8 mouse cellular contexts compared by ENCODE assay signal in the genomic region with DNA sequence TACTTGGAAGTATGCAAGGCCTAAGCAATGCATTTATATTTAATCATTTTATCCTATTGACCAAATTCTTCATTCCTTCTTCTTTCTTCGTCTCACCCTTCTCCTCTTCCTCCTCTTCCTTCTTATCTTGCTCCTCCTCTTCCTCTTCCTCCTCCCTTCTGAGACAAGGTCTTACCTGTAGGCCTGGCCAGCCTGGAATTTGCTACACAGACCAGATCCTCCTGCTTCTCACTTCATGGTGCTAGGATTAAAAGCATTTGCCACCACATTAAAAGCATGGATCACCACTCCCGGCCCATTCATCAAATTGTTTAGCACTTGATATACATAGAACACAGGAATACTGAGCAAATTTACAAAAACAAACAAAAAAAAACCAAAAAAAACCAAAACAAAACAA. TPM values are rescaled to one million over a fixed set of nuclear protein-coding genes. Genes with fewer than 3 reads are reported as not detected.
DNase-seq lines count a peak whose midpoint lies in the region; ATAC-seq lines count a peak whose summit lies in the region.

No protein-coding gene starts in this region.

- no peak for DNase-seq in kidney, adult 11 months
- no peak for DNase-seq in embryonic facial prominence, embryonic 10.5 days (ENCODE audit: low spot score)
- peak; percentile 44 for DNase-seq in induced T-regulatory cell, adult 2 months (ENCODE audit: low read depth)
- no peak for DNase-seq in adrenal gland, postnatal 14 days
- DNase-seq in layer of hippocampus, adult 11-12 months (ENCODE audit: low spot score), result no peak
- no peak for DNase-seq in urinary bladder, postnatal 25 days (ENCODE audit: low spot score)

- peak overlapping the region; percentile 55 for H3K4me2 ChIP-seq in kidney, embryonic 14.5 days (replicated peaks; ENCODE audit: low read depth, low read length)
- peak overlapping the region; percentile 93 for H3K4me2 ChIP-seq in midbrain, embryonic 16.5 days (ENCODE audit: low read length)

- peak overlapping the region; percentile 99 for H3K27ac ChIP-seq in kidney, embryonic 14.5 days (ENCODE audit: low read depth, low read length)
- peak overlapping the region; percentile 98 for H3K27ac ChIP-seq in embryonic facial prominence, embryonic 10.5 days (replicated peaks)
- no peak overlapping the region for H3K27ac ChIP-seq in midbrain, embryonic 16.5 days (ENCODE audit: low read length)

- H3K27me3 ChIP-seq in kidney, embryonic 14.5 days (ENCODE audit: control insufficient read depth, insufficient read depth, low read length), result no peaks in the 10 kb centered on the region
- H3K27me3 ChIP-seq in embryonic facial prominence, embryonic 10.5 days (replicated peaks; ENCODE audit: low read depth, poor library complexity, severe bottlenecking), result no peaks in the 10 kb centered on the region
- H3K27me3 ChIP-seq in midbrain, embryonic 16.5 days (ENCODE audit: control insufficient read depth, insufficient read depth, low read depth, low read length), result no peaks in the 10 kb centered on the region; the same call in 1 of the 2 replicates

- peaks cover 14% of the 10 kb centered on the region for H3K4me1 ChIP-seq in kidney, embryonic 14.5 days (ENCODE audit: control insufficient read depth, insufficient read depth, low read length)
- H3K4me1 ChIP-seq in embryonic facial prominence, embryonic 10.5 days, result peaks cover 24% of the 10 kb centered on the region
- peaks cover 8% of the 10 kb centered on the region for H3K4me1 ChIP-seq in midbrain, embryonic 16.5 days (ENCODE audit: control insufficient read depth, insufficient read depth, low read length)

- WGBS in kidney, embryonic 14.5 days, result 46% methylated on average over 2 of the region's 2 CpGs
- 46% methylated on average over 2 of the region's 2 CpGs for WGBS in embryonic facial prominence, embryonic 10.5 days
- 47% methylated on average over 2 of the region's 2 CpGs for WGBS in midbrain, embryonic 16.5 days

- H3K9ac ChIP-seq in kidney, embryonic 14.5 days (ENCODE audit: low read depth, low read length), result peak overlapping the region; percentile 87; the same call in 1 of the 2 replicates
- no peak overlapping the region for H3K9ac ChIP-seq in midbrain, embryonic 16.5 days (ENCODE audit: low read depth, low read length)

- ATAC-seq in kidney, embryonic 14.5 days (ENCODE audit: low FRiP score, low TSS enrichment), result no peak
- no peak for ATAC-seq in midbrain, embryonic 16.5 days

- no peaks in the 10 kb centered on the region for H3K36me3 ChIP-seq in kidney, embryonic 14.5 days (ENCODE audit: control insufficient read depth, insufficient read depth, low read length)
- H3K36me3 ChIP-seq in embryonic facial prominence, embryonic 10.5 days (replicated peaks), result no peaks in the 10 kb centered on the region
- no peaks in the 10 kb centered on the region for H3K36me3 ChIP-seq in midbrain, embryonic 16.5 days (ENCODE audit: control insufficient read depth, insufficient read depth, low read length)

- H3K9me3 ChIP-seq in kidney, embryonic 14.5 days (ENCODE audit: control insufficient read depth, low read length), result no peaks in the 10 kb centered on the region
- no peaks in the 10 kb centered on the region for H3K9me3 ChIP-seq in embryonic facial prominence, embryonic 10.5 days
- H3K9me3 ChIP-seq in midbrain, embryonic 16.5 days (replicated peaks; ENCODE audit: control insufficient read depth, low read length, poor library complexity, severe bottlenecking), result no peaks in the 10 kb centered on the region

- peak overlapping the region; percentile 60 for H3K4me3 ChIP-seq in kidney, embryonic 14.5 days (ENCODE audit: low read length)
- H3K4me3 ChIP-seq in embryonic facial prominence, embryonic 10.5 days, result peak overlapping the region; percentile 92
- H3K4me3 ChIP-seq in midbrain, embryonic 16.5 days (ENCODE audit: low read depth, low read length), result no peak overlapping the region

RNA-seq across cellular contexts. Expression of gene Itgav, which starts 0.9 kb away (rescaled TPM):
- 117 and 125 TPM in 2 replicates for polyA plus RNA-seq in kidney, embryonic 14.5 days (2014; fragmentation: Nextera tagmentation; extraction: Ambion mirVana)
- polyA plus RNA-seq in embryonic facial prominence, embryonic 10.5 days (2016; fragmentation: Nextera tagmentation; extraction: Ambion mirVana), result 54.0 and 55.7 TPM in 2 replicates
- 19.9 and 20.5 TPM in 2 replicates for polyA plus RNA-seq in midbrain, embryonic 16.5 days (2015; fragmentation: Nextera tagmentation; extraction: Ambion mirVana)
- total RNA-seq in adrenal gland, postnatal 14 days (2021), result 73.3 and 77.0 TPM in 2 replicates
